Mouse (Mus musculus): ENCODE data around the gene Mettl27. TPM values are rescaled to one million over a fixed set of nuclear protein-coding genes. Genes with fewer than 3 reads are reported as not detected.
A peak's percentile ranks its signal among the peaks of the same experiment; 100 is the strongest.

The Mettl27 gene
- polyA plus RNA-seq, 1 experiment from 2014 or later, result 17.2 TPM

GRCm38 (mm10) chr5:134974294-134974693 is 42.1 kb downstream of the Mettl27 start:
- ATAC-seq (ENCODE audit: insufficient read depth), result peak; percentile 52
- peak overlapping the region; percentile 51 for H3K4me2 ChIP-seq
- no peaks in the 10 kb centered on the region for H3K9me3 ChIP-seq (replicated peaks)
- no peak overlapping the region for H3K4me3 ChIP-seq (replicated peaks)
- no peaks in the 10 kb centered on the region for H3K36me3 ChIP-seq (replicated peaks)
- H3K4me1 ChIP-seq (replicated peaks), result peaks cover 54% of the 10 kb centered on the region
- no peaks in the 10 kb centered on the region for H3K27me3 ChIP-seq
- no peak overlapping the region for H3K9ac ChIP-seq
- WGBS (ENCODE audit: insufficient replicate concordance), result 4% methylated on average over 7 of the region's 7 CpGs
- H3K27ac ChIP-seq (replicated peaks), result peak overlapping the region; percentile 7; the same call in 1 of the 2 replicates

GRCm38 (mm10) chr5:134974921-134975320 is 42.8 kb downstream of the Mettl27 start:
- Histone ChIP-seq H3K27ac (replicated peaks) (peak overlapping the region; percentile 7; the same call in 1 of the 2 replicates), H3K4me2 (peak overlapping the region; percentile 51; the same call in 1 of the 2 replicates), H3K27me3 (no peaks in the 10 kb centered on the region), H3K36me3 (replicated peaks) (no peaks in the 10 kb centered on the region), H3K9me3 (replicated peaks) (no peaks in the 10 kb centered on the region), H3K4me3 (replicated peaks) (no peak overlapping the region), H3K4me1 (replicated peaks) (peaks cover 54% of the 10 kb centered on the region), H3K9ac (no peak overlapping the region)
- 17% methylated on average over 2 of the region's 2 CpGs for WGBS (ENCODE audit: insufficient replicate concordance)
- no peak for ATAC-seq (ENCODE audit: insufficient read depth)

GRCm38 (mm10) chr5:134976164-134976563 is 44.0 kb downstream of the Mettl27 start:
- no peaks in the 10 kb centered on the region for H3K9me3 ChIP-seq (replicated peaks)
- peak overlapping the region; percentile 46 for H3K4me2 ChIP-seq

GRCm38 (mm10) chr5:134976577-134977250 is 44.5 kb downstream of the Mettl27 start:
- peak; percentile 53 for ATAC-seq (ENCODE audit: insufficient read depth)
- H3K27ac ChIP-seq (replicated peaks), result peak overlapping the region; percentile 72
- H3K9me3 ChIP-seq (replicated peaks), result no peaks in the 10 kb centered on the region
- WGBS (ENCODE audit: insufficient replicate concordance), result 35% methylated on average over 14 of the region's 14 CpGs
- peak overlapping the region; percentile 46 for H3K4me2 ChIP-seq
- H3K27me3 ChIP-seq, result no peaks in the 10 kb centered on the region
- H3K4me1 ChIP-seq (replicated peaks), result peaks cover 67% of the 10 kb centered on the region
- H3K9ac ChIP-seq, result no peak overlapping the region
- H3K4me3 ChIP-seq (replicated peaks), result no peak overlapping the region
- no peaks in the 10 kb centered on the region for H3K36me3 ChIP-seq (replicated peaks)

More at GRCm38 (mm10) chr5:134976164-134976563, 44.0 kb downstream of the Mettl27 start:
- Histone ChIP-seq H3K27me3 (no peaks in the 10 kb centered on the region), H3K4me1 (replicated peaks) (peaks cover 65% of the 10 kb centered on the region), H3K36me3 (replicated peaks) (no peaks in the 10 kb centered on the region), H3K9ac (no peak overlapping the region), H3K4me3 (replicated peaks) (no peak overlapping the region), H3K27ac (replicated peaks) (peak overlapping the region; percentile 72)
- 20% methylated on average over 2 of the region's 2 CpGs for WGBS (ENCODE audit: insufficient replicate concordance)
- peak; percentile 68 for ATAC-seq (ENCODE audit: insufficient read depth)

- H3K4me3 ChIP-seq (replicated peaks), result no peak overlapping the region
- H3K4me1 ChIP-seq (replicated peaks), result peaks cover 61% of the 10 kb centered on the region
- no peak for ATAC-seq (ENCODE audit: insufficient read depth)
Measured at GRCm38 (mm10) chr5:134977837-134978236, 45.7 kb downstream of the Mettl27 start.

DNA sequence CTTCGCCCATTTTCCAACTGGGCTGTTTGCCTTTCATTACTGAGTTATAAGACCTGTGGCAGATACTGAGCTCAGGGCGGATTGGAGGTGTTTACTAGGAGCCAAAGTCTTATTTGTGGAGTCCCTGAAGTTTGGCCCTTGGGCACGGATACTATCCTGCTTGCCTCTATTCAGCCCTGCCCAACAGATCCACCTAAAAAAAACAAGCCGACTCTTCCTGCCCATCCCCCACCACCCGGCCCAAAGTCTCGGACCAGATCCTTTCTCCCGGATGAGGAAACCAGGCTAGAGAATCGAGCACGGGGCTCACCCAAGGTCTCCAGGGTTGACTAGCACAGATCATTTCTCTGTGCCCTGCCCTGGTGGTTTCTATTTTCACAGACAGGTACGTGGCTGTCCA is 49.0 kb downstream of the Mettl27 start:
- no peak overlapping the region for H3K4me3 ChIP-seq (replicated peaks)
- 0 out of 2 replicates have a peak, but pooled peaks have one; percentile 19 for ATAC-seq (ENCODE audit: insufficient read depth)
- peaks cover 43% of the 10 kb centered on the region for H3K4me1 ChIP-seq (replicated peaks)
- H3K4me2 ChIP-seq, result peak overlapping the region; percentile 24; the same call in 1 of the 2 replicates
- no peaks in the 10 kb centered on the region for H3K36me3 ChIP-seq (replicated peaks)
- no peaks in the 10 kb centered on the region for H3K9me3 ChIP-seq (replicated peaks)
- H3K9ac ChIP-seq, result no peak overlapping the region
- peaks cover 27% of the 10 kb centered on the region for H3K27me3 ChIP-seq
- 39% methylated on average over 10 of the region's 10 CpGs for WGBS (ENCODE audit: insufficient replicate concordance)
- H3K27ac ChIP-seq (replicated peaks), result no peak overlapping the region

More at GRCm38 (mm10) chr5:134977837-134978236, 45.7 kb downstream of the Mettl27 start:
- Histone ChIP-seq H3K36me3 (replicated peaks) (no peaks in the 10 kb centered on the region), H3K27ac (replicated peaks) (no peak overlapping the region), H3K9ac (no peak overlapping the region), H3K4me2 (no peak overlapping the region), H3K27me3 (no peaks in the 10 kb centered on the region), H3K9me3 (replicated peaks) (no peaks in the 10 kb centered on the region)
- 31% methylated on average over 4 of the region's 4 CpGs for WGBS (ENCODE audit: insufficient replicate concordance)

DNA sequence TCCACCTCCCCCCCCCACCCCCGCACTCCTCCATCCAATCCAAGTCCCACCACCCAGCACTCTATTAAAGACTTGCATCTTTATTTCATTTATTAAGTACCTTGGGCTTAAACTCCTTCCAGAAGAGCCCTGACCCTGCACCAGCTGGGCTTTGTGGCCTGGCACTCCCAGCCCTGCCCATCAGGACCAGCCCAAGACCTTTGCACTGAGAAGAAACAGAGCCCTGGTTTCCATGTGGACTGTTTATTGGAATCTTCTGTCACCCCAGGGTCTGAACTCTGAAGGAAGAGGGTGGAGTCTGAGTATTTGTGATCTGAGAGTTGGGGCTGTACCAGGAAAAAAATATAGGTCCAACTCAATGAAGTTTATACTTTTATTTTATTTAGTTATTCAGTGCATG is 50.9 kb downstream of the Mettl27 start:
- H3K27me3 ChIP-seq, result peaks cover 47% of the 10 kb centered on the region
- H3K4me1 ChIP-seq (replicated peaks), result peaks cover 38% of the 10 kb centered on the region
- no peak for ATAC-seq (ENCODE audit: insufficient read depth)
- WGBS (ENCODE audit: insufficient replicate concordance), result 65% methylated on average over 1 of the region's 1 CpGs
- no peak overlapping the region for H3K27ac ChIP-seq (replicated peaks)
- H3K4me2 ChIP-seq, result no peak overlapping the region
- H3K36me3 ChIP-seq (replicated peaks), result no peaks in the 10 kb centered on the region
- H3K9ac ChIP-seq, result no peak overlapping the region
- no peaks in the 10 kb centered on the region for H3K9me3 ChIP-seq (replicated peaks)
- no peak overlapping the region for H3K4me3 ChIP-seq (replicated peaks)

DNA sequence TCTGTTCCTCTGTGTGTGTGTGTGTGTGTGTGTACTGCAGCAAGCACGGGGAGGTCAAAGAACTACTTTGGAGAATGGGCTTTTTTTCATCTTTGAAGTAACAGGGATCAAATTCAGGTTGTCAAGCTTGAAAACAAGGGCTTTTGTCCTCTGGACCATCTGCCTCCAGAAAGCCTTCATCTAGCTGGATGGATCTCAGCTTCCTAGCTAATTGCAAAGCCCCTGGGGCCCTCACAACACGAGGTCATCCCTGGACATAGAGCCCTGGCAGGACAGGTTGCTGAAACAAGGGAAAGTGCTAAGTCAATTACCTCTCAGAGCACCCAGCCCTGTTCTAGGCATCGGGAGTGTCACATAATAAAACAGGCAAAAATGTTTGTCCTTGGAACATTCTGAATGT is 51.6 kb downstream of the Mettl27 start:
- H3K36me3 ChIP-seq (replicated peaks), result no peaks in the 10 kb centered on the region
- H3K4me2 ChIP-seq, result no peak overlapping the region
- no peak overlapping the region for H3K4me3 ChIP-seq (replicated peaks)
- H3K27ac ChIP-seq (replicated peaks), result no peak overlapping the region
- H3K9me3 ChIP-seq (replicated peaks), result no peaks in the 10 kb centered on the region
- ATAC-seq (ENCODE audit: insufficient read depth), result no peak
- 37% methylated on average over 3 of the region's 3 CpGs for WGBS (ENCODE audit: insufficient replicate concordance)
- peaks cover 36% of the 10 kb centered on the region for H3K4me1 ChIP-seq (replicated peaks)
- no peak overlapping the region for H3K9ac ChIP-seq
- H3K27me3 ChIP-seq, result peaks cover 52% of the 10 kb centered on the region

GRCm38 (mm10) chr5:134985633-134986297 is 53.6 kb downstream of the Mettl27 start, which contains the start of gene Cldn3:
Cldn3 (plus strand) TSS chr5:134986214.
- no peak within 1 kb of the TSS for H3K9ac ChIP-seq
- peak within 1 kb of the TSS; percentile 47 for H3K4me2 ChIP-seq
- H3K27ac ChIP-seq (replicated peaks), result no peak within 1 kb of the TSS
- peak within 1 kb of the TSS; percentile 33 for H3K4me3 ChIP-seq (replicated peaks)
- 2% methylated on average over 25 of the region's 25 CpGs for WGBS (ENCODE audit: insufficient replicate concordance)
- H3K27me3 ChIP-seq, result peaks cover 72% of the 10 kb centered on the region
- peak; percentile 55 for ATAC-seq (ENCODE audit: insufficient read depth)
- peaks cover 29% of the 10 kb centered on the region for H3K4me1 ChIP-seq (replicated peaks)
- no peaks in the 10 kb centered on the region for H3K36me3 ChIP-seq (replicated peaks)
- H3K9me3 ChIP-seq (replicated peaks), result no peaks in the 10 kb centered on the region

DNA sequence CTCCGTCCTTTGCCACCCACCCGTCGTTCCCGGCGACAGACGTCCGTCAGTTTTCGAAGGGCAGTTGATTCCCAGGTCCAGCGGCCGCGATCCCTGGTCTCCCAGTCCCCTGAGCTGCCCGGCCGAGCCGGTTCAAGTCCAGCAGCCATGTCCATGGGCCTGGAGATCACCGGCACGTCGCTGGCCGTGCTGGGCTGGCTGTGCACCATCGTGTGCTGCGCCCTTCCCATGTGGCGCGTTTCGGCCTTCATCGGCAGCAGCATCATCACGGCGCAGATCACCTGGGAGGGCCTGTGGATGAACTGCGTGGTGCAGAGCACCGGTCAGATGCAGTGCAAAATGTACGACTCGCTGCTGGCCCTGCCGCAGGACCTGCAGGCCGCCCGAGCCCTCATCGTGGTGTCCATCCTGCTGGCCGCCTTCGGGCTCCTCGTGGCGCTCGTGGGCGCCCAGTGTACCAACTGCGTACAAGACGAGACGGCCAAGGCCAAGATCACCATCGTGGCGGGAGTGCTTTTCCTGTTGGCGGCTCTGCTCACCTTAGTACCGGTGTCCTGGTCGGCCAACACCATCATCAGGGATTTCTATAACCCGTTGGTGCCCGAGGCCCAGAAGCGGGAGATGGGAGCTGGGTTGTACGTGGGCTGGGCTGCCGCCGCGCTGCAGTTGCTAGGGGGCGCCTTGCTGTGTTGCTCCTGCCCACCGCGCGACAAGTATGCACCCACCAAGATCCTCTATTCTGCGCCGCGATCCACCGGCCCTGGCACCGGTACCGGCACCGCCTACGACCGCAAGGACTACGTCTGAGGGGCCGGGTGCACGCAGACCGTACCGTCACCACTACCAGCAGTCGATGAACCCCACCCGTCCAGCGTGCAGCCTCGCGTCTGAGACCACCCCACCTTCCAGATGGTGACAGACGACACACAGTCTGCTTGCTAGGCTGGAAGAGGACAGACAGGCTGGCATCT is 54.4 kb downstream of the Mettl27 start:
- no peak overlapping the region for H3K27ac ChIP-seq (replicated peaks)
- no peaks in the 10 kb centered on the region for H3K9me3 ChIP-seq (replicated peaks)
- H3K36me3 ChIP-seq (replicated peaks), result no peaks in the 10 kb centered on the region
- 5% methylated on average over 79 of the region's 79 CpGs for WGBS (ENCODE audit: insufficient replicate concordance)
- H3K4me1 ChIP-seq (replicated peaks), result peaks cover 23% of the 10 kb centered on the region
- H3K9ac ChIP-seq, result no peak overlapping the region
- H3K4me2 ChIP-seq, result peak overlapping the region; percentile 47
- H3K27me3 ChIP-seq, result peaks cover 76% of the 10 kb centered on the region
- peak overlapping the region; percentile 33 for H3K4me3 ChIP-seq (replicated peaks)
- peak; percentile 29 for ATAC-seq (ENCODE audit: insufficient read depth)
